Mouse (Mus musculus) G1E (cell line): ENCODE results near the gene Limd2. TPM values are rescaled to one million over a fixed set of nuclear protein-coding genes. Genes with fewer than 3 reads are reported as not detected.
A peak's percentile ranks its signal among the peaks of the same experiment; 100 is the strongest.
"Not testable (repeated sequence)": the region's sequence is repeated elsewhere in the genome, so short reads cannot be mapped to it uniquely, and the experiment has no call there.

Experiments used
- ATAC-seq: 2 replicates; pipeline ENCODE4 v1.8.0; 2016; ENCODE audit warnings: mild to moderate bottlenecking; ENCODE audit not compliant: insufficient number of reproducible peaks, poor library complexity, low FRiP score, severe bottlenecking; ENCODE audit errors: extremely low read depth
- DNase-seq: peaks from one replicate; pipeline ENCODE4 v3.0.0; 2012; ENCODE audit warnings: low spot score
- H3K27me3 ChIP-seq: 2 replicates; pipeline ENCODE4 v1.6.1; 2012; ENCODE audit warnings: mild to moderate bottlenecking, low read length, inconsistent platforms; ENCODE audit not compliant: insufficient read depth
- H3K36me3 ChIP-seq: replicated peaks from 2 replicates; pipeline ENCODE3; 2012; ENCODE audit warnings: mild to moderate bottlenecking, inconsistent platforms
- H3K4me1 ChIP-seq: 2 replicates; pipeline ENCODE4 v1.6.1; 2012; ENCODE audit warnings: low read depth, low read length, inconsistent platforms, mixed read lengths; ENCODE audit not compliant: insufficient read depth
- H3K4me3 ChIP-seq: 2 replicates; pipeline ENCODE4 v1.5.1; 2012; ENCODE audit warnings: low read depth, mild to moderate bottlenecking, inconsistent platforms, low read length, moderate library complexity, mixed read lengths
- H3K9me3 ChIP-seq: replicated peaks from 2 replicates; pipeline ENCODE4 v1.6.1; 2012; ENCODE audit warnings: inconsistent platforms
- CTCF ChIP-seq: IDR thresholded peaks from 2 replicates; pipeline ENCODE4 v1.5.1; 2012; ENCODE audit warnings: low read depth, low read length, inconsistent platforms, mixed read lengths
- GATA1 ChIP-seq: IDR thresholded peaks from 2 replicates; pipeline ENCODE4 v1.6.1; 2012; ENCODE audit warnings: borderline replicate concordance, low read length, inconsistent platforms, mixed read lengths
- GATA2 ChIP-seq: IDR thresholded peaks from 2 replicates; pipeline ENCODE4 v1.6.1; 2012; ENCODE audit warnings: low read depth, low read length, inconsistent platforms, borderline replicate concordance
- POLR2AphosphoS5 ChIP-seq: IDR thresholded peaks from 2 replicates; pipeline ENCODE4 v1.6.1; 2012; ENCODE audit warnings: low read depth, low read length, inconsistent platforms; ENCODE audit not compliant: insufficient replicate concordance
- TAL1 ChIP-seq: conservative IDR thresholded peaks from 2 replicates; pipeline ENCODE4 v1.6.1; 2012; ENCODE audit warnings: low read depth, low read length, inconsistent platforms, mixed read lengths
- polyA plus RNA-seq: library from polyadenylated mRNA; stranded (reverse); fragments of >175 nt; gene quantifications from 2 replicates; pipeline ENCODE4 v1.2.3, GENCODE M21; 2012
- total RNA-seq, 2 experiments: library from RNA; stranded (forward) in 1 of 2; stranded (reverse) in 1 of 2; fragments of 200-1000 nt in 1 of 2; fragments of >200 nt in 1 of 2; fragmentation: Nextera tagmentation in 1 of 2; gene quantifications; 2 replicates each; pipeline ENCODE4 v1.2.3; 2014 to 2017

Limd2 gene
- total RNA-seq (2014; fragmentation: Nextera tagmentation), result 258 and 309 TPM in 2 replicates
- total RNA-seq (2017), result 77.5 and 94.4 TPM in 2 replicates
- 365 and 413 TPM in 2 replicates for polyA plus RNA-seq

DNA sequence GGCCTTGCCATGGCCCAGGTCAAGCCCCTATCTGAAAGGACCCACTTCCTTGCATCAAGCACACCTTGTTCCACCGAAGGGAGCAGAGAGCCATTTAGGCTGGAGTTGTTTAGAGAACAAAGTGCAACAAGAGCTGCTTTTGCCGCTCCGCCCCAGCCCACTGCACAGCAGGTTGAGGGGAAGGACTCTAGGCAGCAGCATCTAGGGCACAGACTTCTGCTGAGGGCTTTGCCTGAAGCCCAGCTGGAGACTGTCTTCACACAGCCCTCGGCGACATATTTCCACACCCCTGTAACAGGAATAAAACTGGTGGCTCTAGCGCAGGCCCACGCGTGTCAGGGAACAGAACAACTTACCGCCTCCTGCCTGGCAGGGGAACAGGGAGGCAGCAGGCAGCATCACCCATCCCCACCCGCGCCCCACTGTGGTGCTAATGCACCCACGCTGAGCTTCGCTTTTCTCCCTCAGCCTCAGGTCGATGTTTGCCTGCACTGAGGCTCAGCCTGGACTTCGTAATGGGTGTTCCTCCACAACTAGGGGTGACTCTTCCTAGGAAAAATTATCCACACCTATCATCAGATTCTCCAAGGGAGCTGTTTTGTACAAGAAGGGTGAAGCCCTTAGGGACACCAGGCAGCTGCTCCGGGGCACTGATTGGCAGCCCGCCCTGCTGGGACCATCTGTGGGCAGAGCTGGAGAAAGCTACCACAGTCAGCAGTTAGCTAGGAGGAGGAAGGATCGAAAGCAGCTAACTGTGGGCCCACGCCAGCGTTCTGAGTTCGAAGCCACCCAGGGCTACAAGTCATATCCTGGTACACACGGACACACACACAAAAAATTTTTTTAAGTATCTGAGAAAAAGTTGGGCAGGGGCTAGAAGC is at the start of gene Limd2, which contains the start of gene Gm10840:
TSS of gene Limd2 (minus strand) at position 20 of the 881 bp plus-strand sequence.
TSS of gene Gm10840 (plus strand) at position 10 of the 881 bp plus-strand sequence.
- no peak for TF ChIP-seq TAL1
- TF ChIP-seq GATA1, result no peak
- TF ChIP-seq POLR2AphosphoS5, result no peak
- no peak for TF ChIP-seq CTCF
- no peak for TF ChIP-seq GATA2
- H3K9me3 ChIP-seq, result no peaks in the 10 kb centered on the region
- H3K27me3 ChIP-seq, result peaks cover 3% of the 10 kb centered on the region; the same call in 1 of the 2 replicates
- DNase-seq (no peak), ATAC-seq (no peak)
- H3K4me3 ChIP-seq, result peak within 1 kb of the TSS; percentile 83
- H3K4me1 ChIP-seq, result peaks cover 46% of the 10 kb centered on the region
- peaks cover 71% of the 10 kb centered on the region for H3K36me3 ChIP-seq

DNA sequence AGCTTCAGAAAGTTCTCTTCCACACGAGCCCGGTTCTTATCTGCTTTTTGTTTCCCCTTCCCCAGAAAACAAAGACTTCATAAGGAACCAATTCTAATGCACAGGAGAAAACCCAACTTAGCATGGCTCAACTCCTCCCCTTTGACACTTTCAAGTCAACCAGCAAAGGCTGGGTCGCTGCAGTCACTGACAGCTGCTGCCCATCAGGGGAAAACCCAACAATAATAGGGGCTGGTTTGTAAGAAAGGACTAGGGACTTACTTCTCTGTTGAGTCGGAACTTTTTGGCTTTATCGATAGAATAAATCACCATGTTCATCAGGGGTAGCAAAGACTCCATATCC is 41.4 kb upstream of the Limd2 start, which contains the start of gene Strada:
TSS of gene Strada (minus strand) at position 46 of the 343 bp plus-strand sequence.
- ATAC-seq, result no peak
- peaks cover 88% of the 10 kb centered on the region for H3K36me3 ChIP-seq

DNA sequence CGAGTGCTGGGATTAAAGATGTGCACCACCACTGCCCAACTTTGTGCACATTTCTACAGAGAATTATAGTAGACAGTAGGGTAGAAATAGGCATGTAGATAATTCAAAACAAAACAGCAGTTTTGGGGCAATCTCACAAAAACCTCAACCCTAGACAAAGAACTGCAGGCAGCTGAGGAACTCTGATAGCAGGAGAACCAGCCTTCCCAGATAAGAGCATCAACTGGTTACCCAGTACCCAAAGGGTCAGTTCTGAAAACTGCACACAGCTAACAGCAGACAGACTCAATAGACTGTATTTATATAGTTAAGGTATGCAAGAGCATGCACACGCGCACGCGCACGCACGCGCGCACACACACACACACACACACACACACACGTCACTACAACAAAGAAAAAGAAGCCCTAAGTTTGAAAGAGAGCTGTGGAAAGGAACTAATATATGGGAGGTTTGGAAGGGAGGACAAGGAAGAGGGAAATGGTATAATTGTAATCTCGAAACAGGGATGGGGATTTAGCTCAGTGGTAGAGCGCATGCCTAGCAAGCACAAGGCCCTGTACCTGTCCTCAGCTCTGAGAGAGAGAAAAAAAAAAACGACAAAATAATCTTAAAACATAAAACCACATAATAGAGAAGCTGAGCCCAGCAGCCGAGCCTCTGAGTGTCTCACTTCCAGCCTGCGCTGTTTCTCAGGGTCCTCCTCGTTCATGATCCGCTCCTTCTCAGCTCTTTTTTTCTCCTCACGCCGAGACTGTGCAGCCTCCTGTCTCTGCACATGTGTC is 40.9 kb upstream of the Limd2 start:
- TF ChIP-seq GATA2, result no peak
- no peak for TF ChIP-seq POLR2AphosphoS5
- TF ChIP-seq TAL1, result peak; percentile 54
- TF ChIP-seq GATA1, result no peak
- no peak for TF ChIP-seq CTCF
- no peak overlapping the region; the same call in 1 of the 2 replicates for H3K4me3 ChIP-seq
- peak; percentile 67 for ATAC-seq

More for the DNA sequence above, 41.4 kb upstream of the Limd2 start, which contains the start of gene Strada:
- Histone ChIP-seq H3K4me1 (peaks cover 37% of the 10 kb centered on the region), H3K27me3 (no peaks in the 10 kb centered on the region), H3K4me3 (no peak within 1 kb of the TSS; the same call in 1 of the 2 replicates), H3K9me3 (no peaks in the 10 kb centered on the region)
- DNase-seq, result no peak
- TF ChIP-seq GATA2, result no peak
- TF ChIP-seq TAL1, result no peak
- no peak for TF ChIP-seq GATA1
- TF ChIP-seq CTCF, result no peak
- TF ChIP-seq POLR2AphosphoS5, result no peak

DNA sequence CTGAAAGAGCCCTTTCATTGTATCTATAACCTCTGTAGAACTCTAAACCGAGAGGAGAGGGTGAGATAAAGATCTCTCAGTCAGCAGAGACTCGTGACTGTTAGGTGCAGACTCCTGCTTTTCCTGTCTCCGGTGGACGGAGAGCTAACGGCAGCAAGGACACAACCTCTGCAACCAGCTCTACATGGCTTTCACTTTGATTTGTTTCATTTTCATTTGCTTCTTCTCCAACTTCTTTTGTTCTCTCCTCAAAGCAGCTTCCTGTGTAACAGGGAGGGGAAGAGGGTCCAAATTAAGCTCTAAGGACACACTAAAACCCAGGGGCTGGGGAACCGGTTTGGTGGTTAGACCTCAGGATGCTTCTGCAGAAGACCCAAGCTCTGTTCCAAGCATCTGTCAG is 40.1 kb upstream of the Limd2 start:
- peaks cover 37% of the 10 kb centered on the region for H3K4me1 ChIP-seq
- H3K36me3 ChIP-seq, result peaks cover 86% of the 10 kb centered on the region
- peak; percentile 36; the same call in 1 of the 2 replicates for ATAC-seq
- DNase-seq, result no peak
- H3K9me3 ChIP-seq, result no peaks in the 10 kb centered on the region
- no peak overlapping the region; the same call in 1 of the 2 replicates for H3K4me3 ChIP-seq
- H3K27me3 ChIP-seq, result no peaks in the 10 kb centered on the region
- TF ChIP-seq GATA1, result no peak
- no peak for TF ChIP-seq POLR2AphosphoS5
- TF ChIP-seq CTCF, result no peak
- no peak for TF ChIP-seq GATA2
- no peak for TF ChIP-seq TAL1

More for the DNA sequence above, 40.9 kb upstream of the Limd2 start:
- Histone ChIP-seq H3K36me3 (peaks cover 88% of the 10 kb centered on the region), H3K4me1 (peaks cover 37% of the 10 kb centered on the region), H3K27me3 (no peaks in the 10 kb centered on the region), H3K9me3 (no peaks in the 10 kb centered on the region)
- DNase-seq, result peak; percentile 29

DNA sequence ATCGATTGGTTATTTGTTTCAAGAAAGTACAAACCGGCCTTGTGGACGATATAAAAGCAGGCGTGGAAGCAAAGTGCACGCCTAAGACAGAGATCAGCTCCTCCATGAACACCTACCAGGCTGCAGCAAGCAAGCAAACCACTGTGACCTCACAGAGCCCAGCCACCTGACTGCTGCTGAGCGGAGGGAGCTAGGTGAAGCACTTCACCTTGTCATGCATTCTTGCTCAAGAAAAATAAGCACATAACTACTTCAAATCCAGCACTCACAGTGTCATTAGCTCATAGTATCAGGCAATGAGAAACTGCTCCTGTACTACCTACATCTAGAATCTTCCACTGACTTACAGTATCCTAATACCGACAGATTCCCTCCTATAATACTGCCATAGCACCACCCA is 39.3 kb upstream of the Limd2 start:
- H3K9me3 ChIP-seq, H3K27me3 ChIP-seq, H3K4me3 ChIP-seq, DNase-seq, ATAC-seq: not testable (repeated sequence)
- Histone ChIP-seq H3K36me3 (peaks cover 85% of the 10 kb centered on the region), H3K4me1 (peaks cover 37% of the 10 kb centered on the region)

DNA sequence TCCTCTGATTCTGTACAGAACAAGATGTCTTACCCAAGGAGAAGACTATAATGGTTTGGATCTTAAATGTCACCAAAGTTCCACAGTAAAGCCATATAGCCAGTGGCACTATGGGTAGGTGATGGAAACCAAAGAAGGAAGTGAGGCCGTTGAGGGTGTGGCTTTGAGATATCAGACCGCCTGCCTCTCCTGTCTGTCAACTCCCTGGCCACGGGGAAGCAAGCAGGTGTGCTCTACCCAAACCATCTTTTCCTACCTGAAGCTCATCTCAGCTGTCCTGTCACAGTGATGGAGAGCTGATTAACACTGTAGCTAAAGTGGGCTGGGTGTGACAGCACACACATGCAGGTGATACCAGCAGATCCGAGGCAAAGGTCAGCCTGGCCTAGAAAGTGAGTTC is 37.6 kb upstream of the Limd2 start:
- H3K36me3 ChIP-seq, result peaks cover 70% of the 10 kb centered on the region
- no peak overlapping the region for H3K4me3 ChIP-seq
- H3K4me1 ChIP-seq, result peaks cover 50% of the 10 kb centered on the region
- ATAC-seq, result no peak
- TF ChIP-seq GATA2, result no peak
- no peak for TF ChIP-seq GATA1
- no peak for TF ChIP-seq POLR2AphosphoS5
- TF ChIP-seq TAL1, result no peak
- TF ChIP-seq CTCF, result no peak
- no peaks in the 10 kb centered on the region for H3K27me3 ChIP-seq
- H3K9me3 ChIP-seq, result no peaks in the 10 kb centered on the region
- no peak for DNase-seq
